Mouse (Mus musculus): ENCODE data around the gene Map3k21. TPM values are rescaled to one million over a fixed set of nuclear protein-coding genes. Genes with fewer than 3 reads are reported as not detected.

Map3k21 gene
- polyA plus RNA-seq, 1 experiment from 2014 or later = 0.94 TPM

- WGBS = 72% methylated on average over 4 of the region's 4 CpGs
These were observed 29.8 kb upstream of the Map3k21 start for GRCm38 (mm10) chr8:125880447-125880846.

GRCm38 (mm10) chr8:125887549-125887948 is 22.7 kb upstream of the Map3k21 start:
- Histone ChIP-seq H3K9me3 (ENCODE audit: control insufficient read depth, low read length) (no peaks in the 10 kb centered on the region), H3K27me3 (replicated peaks; ENCODE audit: control insufficient read depth, insufficient read depth, low read length) (no peaks in the 10 kb centered on the region), H3K4me1 (ENCODE audit: control insufficient read depth, insufficient read depth, low read depth, low read length) (no peaks in the 10 kb centered on the region), H3K4me3 (ENCODE audit: low read length) (no peak overlapping the region), H3K27ac (ENCODE audit: low read depth, low read length) (no peak overlapping the region), H3K36me3 (ENCODE audit: control insufficient read depth, insufficient read depth, low read length) (peaks cover 36% of the 10 kb centered on the region), H3K4me2 (ENCODE audit: low read length) (no peak overlapping the region), H3K9ac (ENCODE audit: low read depth, low read length) (no peak overlapping the region)
- no peak for ATAC-seq
- 96% methylated on average over 9 of the region's 9 CpGs for WGBS

More at GRCm38 (mm10) chr8:125880447-125880846, 29.8 kb upstream of the Map3k21 start:
- no peaks in the 10 kb centered on the region for H3K27me3 ChIP-seq (replicated peaks; ENCODE audit: control insufficient read depth, insufficient read depth, low read length)
- no peak overlapping the region for H3K27ac ChIP-seq (ENCODE audit: low read depth, low read length)
- no peaks in the 10 kb centered on the region for H3K4me1 ChIP-seq (ENCODE audit: control insufficient read depth, insufficient read depth, low read depth, low read length)
- no peak for ATAC-seq
- no peaks in the 10 kb centered on the region for H3K9me3 ChIP-seq (ENCODE audit: control insufficient read depth, low read length)
- H3K9ac ChIP-seq (ENCODE audit: low read depth, low read length) = no peak overlapping the region
- no peak overlapping the region for H3K4me3 ChIP-seq (ENCODE audit: low read length)
- peaks cover 4% of the 10 kb centered on the region; the same call in 1 of the 2 replicates for H3K36me3 ChIP-seq (ENCODE audit: control insufficient read depth, insufficient read depth, low read length)
- no peak overlapping the region for H3K4me2 ChIP-seq (ENCODE audit: low read length)

GRCm38 (mm10) chr8:125889920-125890319 is 20.3 kb upstream of the Map3k21 start:
- Histone ChIP-seq H3K4me1 (ENCODE audit: control insufficient read depth, insufficient read depth, low read depth, low read length) (no peaks in the 10 kb centered on the region), H3K9me3 (ENCODE audit: control insufficient read depth, low read length) (no peaks in the 10 kb centered on the region)
- 77% methylated on average over 3 of the region's 3 CpGs for WGBS

GRCm38 (mm10) chr8:125897388-125897787 is 12.9 kb upstream of the Map3k21 start:
- Histone ChIP-seq H3K4me2 (ENCODE audit: low read length) (peak overlapping the region; percentile 65), H3K36me3 (ENCODE audit: control insufficient read depth, insufficient read depth, low read length) (no peaks in the 10 kb centered on the region), H3K27me3 (replicated peaks; ENCODE audit: control insufficient read depth, insufficient read depth, low read length) (no peaks in the 10 kb centered on the region), H3K9ac (ENCODE audit: low read depth, low read length) (peak overlapping the region; percentile 85), H3K9me3 (ENCODE audit: control insufficient read depth, low read length) (no peaks in the 10 kb centered on the region), H3K27ac (ENCODE audit: low read depth, low read length) (no peak overlapping the region), H3K4me3 (ENCODE audit: low read length) (peak overlapping the region; percentile 79), H3K4me1 (ENCODE audit: control insufficient read depth, insufficient read depth, low read depth, low read length) (peaks cover 9% of the 10 kb centered on the region)
- ATAC-seq = peak; percentile 5; the same call in 1 of the 2 replicates
- 65% methylated on average over 11 of the region's 11 CpGs for WGBS

More at GRCm38 (mm10) chr8:125889920-125890319, 20.3 kb upstream of the Map3k21 start:
- H3K27me3 ChIP-seq (replicated peaks; ENCODE audit: control insufficient read depth, insufficient read depth, low read length) = no peaks in the 10 kb centered on the region
- H3K4me2 ChIP-seq (ENCODE audit: low read length) = no peak overlapping the region
- H3K27ac ChIP-seq (ENCODE audit: low read depth, low read length) = no peak overlapping the region
- H3K4me3 ChIP-seq (ENCODE audit: low read length) = no peak overlapping the region
- H3K36me3 ChIP-seq (ENCODE audit: control insufficient read depth, insufficient read depth, low read length) = peaks cover 36% of the 10 kb centered on the region
- H3K9ac ChIP-seq (ENCODE audit: low read depth, low read length) = no peak overlapping the region
- ATAC-seq = no peak

- H3K9me3 ChIP-seq (ENCODE audit: control insufficient read depth, low read length) = no peaks in the 10 kb centered on the region
- peak within 1 kb of the TSS; percentile 79 for H3K4me3 ChIP-seq (ENCODE audit: low read length)
- H3K27ac ChIP-seq (ENCODE audit: low read depth, low read length) = peak within 1 kb of the TSS; percentile 81
- no peaks in the 10 kb centered on the region for H3K36me3 ChIP-seq (ENCODE audit: control insufficient read depth, insufficient read depth, low read length)
- 5% methylated on average over 44 of the region's 44 CpGs for WGBS
- peak within 1 kb of the TSS; percentile 85 for H3K9ac ChIP-seq (ENCODE audit: low read depth, low read length)
- no peaks in the 10 kb centered on the region for H3K27me3 ChIP-seq (replicated peaks; ENCODE audit: control insufficient read depth, insufficient read depth, low read length)
- peak; percentile 92 for ATAC-seq
- peaks cover 9% of the 10 kb centered on the region for H3K4me1 ChIP-seq (ENCODE audit: control insufficient read depth, insufficient read depth, low read depth, low read length)
- peak within 1 kb of the TSS; percentile 65 for H3K4me2 ChIP-seq (ENCODE audit: low read length)
These were observed 12.1 kb upstream of the Map3k21 start, which contains the start of gene Pcnx2 for GRCm38 (mm10) chr8:125897868-125898788. TSS of gene Pcnx2 (minus strand) at chr8:125898317.

- no peaks in the 10 kb centered on the region for H3K9me3 ChIP-seq (ENCODE audit: control insufficient read depth, low read length)
- peaks cover 9% of the 10 kb centered on the region for H3K4me1 ChIP-seq (ENCODE audit: control insufficient read depth, insufficient read depth, low read depth, low read length)
- ATAC-seq = no peak
- H3K27ac ChIP-seq (ENCODE audit: low read depth, low read length) = peak overlapping the region; percentile 81
- no peaks in the 10 kb centered on the region for H3K36me3 ChIP-seq (ENCODE audit: control insufficient read depth, insufficient read depth, low read length)
- WGBS = 0% methylated on average over 6 of the region's 6 CpGs
- no peaks in the 10 kb centered on the region for H3K27me3 ChIP-seq (replicated peaks; ENCODE audit: control insufficient read depth, insufficient read depth, low read length)
- peak overlapping the region; percentile 85; the same call in 1 of the 2 replicates for H3K9ac ChIP-seq (ENCODE audit: low read depth, low read length)
- H3K4me2 ChIP-seq (ENCODE audit: low read length) = peak overlapping the region; percentile 65
- H3K4me3 ChIP-seq (ENCODE audit: low read length) = peak overlapping the region; percentile 79
These were observed 11.4 kb upstream of the Map3k21 start for GRCm38 (mm10) chr8:125898899-125899298.

GRCm38 (mm10) chr8:125901167-125901566 is 9.1 kb upstream of the Map3k21 start:
- no peaks in the 10 kb centered on the region for H3K36me3 ChIP-seq (ENCODE audit: control insufficient read depth, insufficient read depth, low read length)
- no peaks in the 10 kb centered on the region for H3K9me3 ChIP-seq (ENCODE audit: control insufficient read depth, low read length)
- no peak overlapping the region for H3K4me2 ChIP-seq (ENCODE audit: low read length)
- 24% methylated on average over 2 of the region's 2 CpGs for WGBS
- no peak overlapping the region for H3K9ac ChIP-seq (ENCODE audit: low read depth, low read length)
- no peaks in the 10 kb centered on the region for H3K27me3 ChIP-seq (replicated peaks; ENCODE audit: control insufficient read depth, insufficient read depth, low read length)
- H3K27ac ChIP-seq (ENCODE audit: low read depth, low read length) = no peak overlapping the region
- no peak for ATAC-seq
- peaks cover 9% of the 10 kb centered on the region for H3K4me1 ChIP-seq (ENCODE audit: control insufficient read depth, insufficient read depth, low read depth, low read length)
- no peak overlapping the region for H3K4me3 ChIP-seq (ENCODE audit: low read length)

- H3K4me2 ChIP-seq (ENCODE audit: low read length) = no peak overlapping the region
These were observed 7.7 kb upstream of the Map3k21 start for GRCm38 (mm10) chr8:125902521-125902920.

GRCm38 (mm10) chr8:125905341-125905740 is 4.9 kb upstream of the Map3k21 start:
- no peaks in the 10 kb centered on the region for H3K9me3 ChIP-seq (ENCODE audit: control insufficient read depth, low read length)
- peaks cover 18% of the 10 kb centered on the region for H3K27me3 ChIP-seq (replicated peaks; ENCODE audit: control insufficient read depth, insufficient read depth, low read length)
- no peak overlapping the region for H3K27ac ChIP-seq (ENCODE audit: low read depth, low read length)
- no peaks in the 10 kb centered on the region for H3K36me3 ChIP-seq (ENCODE audit: control insufficient read depth, insufficient read depth, low read length)
- ATAC-seq = no peak
- H3K4me1 ChIP-seq (ENCODE audit: control insufficient read depth, insufficient read depth, low read depth, low read length) = peaks cover 5% of the 10 kb centered on the region
- 78% methylated on average over 2 of the region's 2 CpGs for WGBS
- no peak overlapping the region for H3K4me2 ChIP-seq (ENCODE audit: low read length)
- H3K4me3 ChIP-seq (ENCODE audit: low read length) = no peak overlapping the region
- H3K9ac ChIP-seq (ENCODE audit: low read depth, low read length) = no peak overlapping the region

More at GRCm38 (mm10) chr8:125902521-125902920, 7.7 kb upstream of the Map3k21 start:
- Histone ChIP-seq H3K4me1 (ENCODE audit: control insufficient read depth, insufficient read depth, low read depth, low read length) (peaks cover 2% of the 10 kb centered on the region), H3K9ac (ENCODE audit: low read depth, low read length) (no peak overlapping the region), H3K27ac (ENCODE audit: low read depth, low read length) (no peak overlapping the region), H3K9me3 (ENCODE audit: control insufficient read depth, low read length) (no peaks in the 10 kb centered on the region), H3K4me3 (ENCODE audit: low read length) (no peak overlapping the region), H3K27me3 (replicated peaks; ENCODE audit: control insufficient read depth, insufficient read depth, low read length) (0 out of 2 replicates have a peak, but pooled peaks cover under 1% of the 10 kb centered on the region), H3K36me3 (ENCODE audit: control insufficient read depth, insufficient read depth, low read length) (no peaks in the 10 kb centered on the region)
- no peak for ATAC-seq
- WGBS = 66% methylated on average over 3 of the region's 3 CpGs

Measured in hindbrain, embryonic 16.5 days (tissue).